Mouse (Mus musculus) kidney, postnatal 14 days (tissue): ENCODE measurements around the gene Gm11116.
"Not testable (repeated sequence)": the region's sequence is repeated elsewhere in the genome, so short reads cannot be mapped to it uniquely, and the experiment has no call there.

Source experiments
- DNase-seq: peaks from one replicate; pipeline ENCODE4 v3.0.0; 2022; ENCODE audit warnings: mixed read lengths

The Gm11116 gene

DNA sequence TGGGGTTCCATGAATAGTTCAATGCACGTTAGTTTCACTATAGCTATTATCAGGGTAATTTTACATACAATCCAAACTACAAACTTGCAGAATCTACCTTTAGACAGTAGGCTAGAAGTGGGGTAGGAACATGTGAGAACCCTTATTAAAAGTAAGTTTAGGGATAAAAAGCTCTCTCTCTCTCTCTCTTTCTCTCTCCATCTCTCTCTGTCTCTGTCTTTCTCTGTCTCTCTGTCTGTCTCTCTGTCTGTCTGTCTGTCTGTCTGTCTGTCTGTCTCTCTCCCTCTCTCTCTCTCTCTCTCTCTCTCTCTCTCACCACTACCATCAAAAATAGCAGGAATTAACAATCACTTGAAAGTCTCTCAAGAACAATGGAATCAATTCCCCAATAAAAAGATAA is at the start of gene Gm11116:
TSS of gene Gm11116 (minus strand) at position 101 of the 400 bp plus-strand sequence.
- DNase-seq = no peak

DNA sequence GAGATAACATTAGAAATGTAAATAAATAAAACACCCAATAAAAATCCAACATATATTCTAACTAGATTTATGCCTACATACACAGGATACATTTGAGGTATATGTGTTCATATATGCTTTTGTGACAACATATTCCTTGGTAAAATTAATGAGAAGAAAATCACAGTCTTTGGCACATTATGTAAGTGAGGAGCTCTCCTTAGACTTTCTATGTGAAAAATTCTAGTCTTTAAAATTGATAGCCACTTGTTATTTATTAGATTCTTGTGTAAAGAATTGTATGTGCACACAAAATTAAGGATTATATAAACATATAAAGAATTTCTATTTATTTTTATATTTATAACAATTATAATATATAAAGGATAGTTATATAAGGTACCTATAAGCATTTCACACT is 42.7 kb upstream of the Gm11116 start, which contains the start of gene Gm11115:
TSS of gene Gm11115 (minus strand) at position 101 of the 400 bp plus-strand sequence.
- DNase-seq = no peak

DNA sequence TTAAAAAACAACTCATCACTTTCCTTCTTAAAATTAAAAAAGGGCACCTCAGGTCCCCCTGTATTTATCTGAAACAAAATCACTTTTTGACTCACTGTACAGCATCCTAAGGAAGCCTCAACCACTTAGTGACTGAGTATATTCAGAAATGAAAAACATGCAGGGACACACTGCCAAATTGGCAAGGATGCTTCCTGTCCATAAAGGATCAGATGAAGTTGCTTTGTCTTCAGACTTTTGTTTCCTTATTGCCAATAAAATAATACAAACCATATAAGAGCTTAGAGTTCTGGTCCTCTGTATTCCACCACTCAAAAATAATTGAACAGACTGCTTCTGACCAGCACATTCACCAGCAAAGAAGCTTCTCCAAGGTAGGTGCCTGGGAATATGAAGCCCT is 25.1 kb downstream of the Gm11116 start, which contains the start of gene Smr2:
TSS of gene Smr2 (plus strand) at position 301 of the 400 bp plus-strand sequence.
- not testable (repeated sequence) for DNase-seq
